Mouse (Mus musculus) brain, adult 2 months (tissue): ENCODE results near the gene Kctd2.
"Not testable (repeated sequence)": the region's sequence is repeated elsewhere in the genome, so short reads cannot be mapped to it uniquely, and the experiment has no call there.

Experiments used
- DNase-seq: peaks from one replicate; pipeline ENCODE4 v3.0.0; 2011; ENCODE audit warnings: low read depth, low spot score

The Kctd2 gene

GRCm38 (mm10) chr11:115473626-115474275, 53.8 kb downstream of the Kctd2 start:
- DNase-seq, result peak; percentile 98

GRCm38 (mm10) chr11:115475025-115475757, 55.3 kb downstream of the Kctd2 start, which contains the start of gene Armc7:
TSS of gene Armc7 (plus strand) at chr11:115475667.
- peak; percentile 98 for DNase-seq

GRCm38 (mm10) chr11:115475758-115476237, 55.9 kb downstream of the Kctd2 start:
- no peak for DNase-seq

- not testable (repeated sequence) for DNase-seq
Observed at GRCm38 (mm10) chr11:115476630-115477029, 56.7 kb downstream of the Kctd2 start.

GRCm38 (mm10) chr11:115477388-115477787, 57.5 kb downstream of the Kctd2 start:
- not testable (repeated sequence) for DNase-seq

GRCm38 (mm10) chr11:115478296-115478938, 58.5 kb downstream of the Kctd2 start:
- DNase-seq, result peak; percentile 69
